Mouse (Mus musculus): ENCODE data around the gene 1700025G04Rik. TPM values are rescaled to one million over a fixed set of nuclear protein-coding genes. Genes with fewer than 3 reads are reported as not detected.

1700025G04Rik gene
- polyA plus RNA-seq, 1 experiment: 3.5 TPM

DNA sequence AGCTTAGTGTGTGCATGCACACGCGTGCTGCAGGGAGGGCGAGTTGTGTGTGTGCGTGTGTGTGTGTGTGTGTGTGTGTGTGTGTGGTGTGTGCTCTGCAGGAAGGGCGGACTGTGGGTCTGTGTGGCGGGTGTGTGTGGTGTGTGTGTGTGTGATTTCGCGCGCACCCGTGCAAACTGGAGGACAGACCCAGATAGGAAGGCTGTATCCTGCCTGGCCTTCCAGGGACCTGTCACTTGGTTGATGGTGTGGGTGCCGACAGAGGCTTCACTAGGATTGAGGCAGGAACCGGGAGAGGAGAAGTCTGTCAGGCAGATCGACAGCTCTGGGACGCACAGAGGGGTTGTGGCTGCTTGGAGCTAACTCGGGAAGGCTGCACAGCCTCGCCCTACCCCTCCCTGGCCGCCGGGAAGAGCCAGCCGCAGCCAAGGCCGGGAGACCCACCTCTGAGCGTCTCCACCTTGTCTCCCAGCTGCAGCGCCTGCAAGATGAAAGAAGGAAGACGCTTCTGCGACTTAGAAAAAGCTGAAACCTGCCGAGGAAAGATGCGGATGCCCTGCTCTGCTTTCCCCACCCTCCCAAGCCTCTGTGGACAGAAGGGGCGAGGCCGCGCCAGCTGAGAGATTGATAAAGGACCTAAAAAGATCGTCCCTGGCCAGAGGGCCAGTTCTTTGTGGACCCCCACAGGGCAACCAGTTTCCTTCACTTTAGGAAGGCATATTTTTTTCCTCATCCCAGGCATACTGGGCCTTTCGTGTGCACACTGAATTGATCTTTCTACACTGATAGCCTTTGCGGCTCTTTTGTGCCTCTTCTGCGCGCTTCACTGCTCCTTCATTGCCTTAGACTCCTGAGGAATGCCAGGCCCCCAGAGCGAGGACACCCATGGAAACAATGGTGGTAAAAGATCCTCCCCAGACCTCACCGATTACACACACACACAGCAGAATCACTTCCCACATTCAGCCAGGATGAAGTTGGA is 930 bp upstream of the 1700025G04Rik start:
- Histone ChIP-seq H3K4me1 (ENCODE audit: control insufficient read depth, insufficient read depth, low read length) (no peaks in the 10 kb centered on the region), H3K4me3 (replicated peaks; ENCODE audit: extremely low read depth, low read depth, low read length) (peak overlapping the region; percentile 94)
- DNase-seq: peak; percentile 42
- 12% methylated on average over 36 of the region's 36 CpGs for WGBS
- TF ChIP-seq CTCF (IDR thresholded peaks at IDR 0.05; ENCODE audit: insufficient read depth, low read length) (no peak), POLR2A (IDR thresholded peaks at IDR 0.05; ENCODE audit: borderline replicate concordance, extremely low read depth, low read depth, low read length) (no peak)

DNA sequence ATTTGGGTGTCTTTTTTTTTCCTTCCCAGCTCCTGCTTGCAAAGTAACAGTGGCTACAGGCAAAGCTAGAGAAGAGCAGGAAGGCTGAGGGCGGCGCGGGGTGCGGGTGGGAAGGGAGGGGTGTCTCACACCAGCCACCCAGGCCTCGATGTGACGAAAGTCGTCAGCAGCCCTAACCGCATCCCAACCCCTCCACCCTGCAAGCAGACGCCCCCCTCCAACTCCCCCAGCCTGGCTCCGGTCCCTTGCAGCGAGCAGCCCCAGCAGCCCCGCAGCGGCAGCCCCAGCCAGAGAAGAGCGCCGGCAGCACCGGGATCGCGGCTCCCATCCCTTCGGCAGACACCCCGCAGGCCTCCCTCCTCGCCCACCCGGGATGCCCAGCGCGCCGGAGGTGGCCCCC is 399 bp downstream of the 1700025G04Rik start:
- peak; percentile 37 for DNase-seq
- WGBS: under 1% methylated on average over 25 of the region's 25 CpGs
- no peak for TF ChIP-seq POLR2A (IDR thresholded peaks at IDR 0.05; ENCODE audit: borderline replicate concordance, extremely low read depth, low read depth, low read length)
- no peak for TF ChIP-seq CTCF (IDR thresholded peaks at IDR 0.05; ENCODE audit: insufficient read depth, low read length)
- H3K4me3 ChIP-seq (replicated peaks; ENCODE audit: extremely low read depth, low read depth, low read length): peak overlapping the region; percentile 94
- H3K4me1 ChIP-seq (ENCODE audit: control insufficient read depth, insufficient read depth, low read length): 0 out of 2 replicates have a peak, but pooled peaks cover 2% of the 10 kb centered on the region

DNA sequence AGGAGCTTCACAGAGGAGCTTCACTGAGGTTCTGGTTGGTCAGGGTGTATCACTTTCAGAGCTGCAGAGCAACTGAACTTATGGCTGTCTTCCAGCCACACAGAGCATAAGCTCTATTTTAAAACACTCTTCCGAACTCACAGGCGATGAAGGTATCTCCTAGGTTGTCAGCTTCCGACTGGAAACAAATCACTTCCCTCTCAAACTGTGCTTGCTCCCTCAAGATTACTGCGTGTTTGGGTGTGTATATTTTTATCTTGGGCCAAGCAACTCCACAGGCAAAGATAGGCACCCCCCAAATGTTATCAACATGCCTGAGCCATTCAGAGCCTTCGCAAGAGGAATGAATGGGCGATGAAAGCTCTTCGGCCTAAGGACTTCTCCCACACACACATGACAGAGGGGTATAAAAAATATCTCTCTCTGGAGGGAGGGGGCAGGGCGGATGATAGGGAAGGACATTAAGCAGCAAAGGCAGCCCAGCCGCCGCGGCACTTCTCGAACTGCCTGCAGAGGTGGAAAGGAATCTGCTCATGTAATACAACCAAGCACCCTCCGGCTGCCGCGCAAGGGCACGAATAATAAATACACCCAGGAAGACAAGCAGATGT is 1.0 kb downstream of the 1700025G04Rik start:
- no peak for TF ChIP-seq POLR2A (IDR thresholded peaks at IDR 0.05; ENCODE audit: borderline replicate concordance, extremely low read depth, low read depth, low read length)
- 4% methylated on average over 16 of the region's 16 CpGs for WGBS
- Histone ChIP-seq H3K4me1 (ENCODE audit: control insufficient read depth, insufficient read depth, low read length) (0 out of 2 replicates have a peak, but pooled peaks cover 2% of the 10 kb centered on the region), H3K4me3 (replicated peaks; ENCODE audit: extremely low read depth, low read depth, low read length) (peak overlapping the region; percentile 94)
- DNase-seq: peak; percentile 33

DNA sequence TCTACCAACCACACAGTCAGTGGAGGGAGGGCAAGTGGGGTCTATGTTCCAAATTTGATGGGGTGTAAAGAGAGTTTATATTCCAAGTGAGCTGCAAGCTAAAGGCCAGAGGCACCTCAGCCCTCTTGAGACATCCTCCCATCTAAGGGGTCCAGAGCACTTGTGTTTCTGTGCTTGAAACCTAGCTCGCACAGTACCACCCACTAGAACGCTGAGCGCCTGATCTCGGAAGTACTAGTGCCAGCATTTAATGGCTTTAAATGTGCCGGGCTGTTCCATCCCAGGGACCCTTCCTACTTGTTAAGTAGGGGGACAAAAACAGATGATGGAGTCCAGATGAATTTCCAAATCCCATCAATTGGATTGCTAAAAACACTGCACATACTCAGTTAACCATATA is 1.9 kb downstream of the 1700025G04Rik start:
- 0 out of 2 replicates have a peak, but pooled peaks cover 2% of the 10 kb centered on the region for H3K4me1 ChIP-seq (ENCODE audit: control insufficient read depth, insufficient read depth, low read length)
- H3K4me3 ChIP-seq (replicated peaks; ENCODE audit: extremely low read depth, low read depth, low read length): no peak overlapping the region
- WGBS: 90% methylated on average over 5 of the region's 5 CpGs
- no peak for DNase-seq
- no peak for TF ChIP-seq POLR2A (IDR thresholded peaks at IDR 0.05; ENCODE audit: borderline replicate concordance, extremely low read depth, low read depth, low read length)
- TF ChIP-seq CTCF (IDR thresholded peaks at IDR 0.05; ENCODE audit: insufficient read depth, low read length): no peak

DNA sequence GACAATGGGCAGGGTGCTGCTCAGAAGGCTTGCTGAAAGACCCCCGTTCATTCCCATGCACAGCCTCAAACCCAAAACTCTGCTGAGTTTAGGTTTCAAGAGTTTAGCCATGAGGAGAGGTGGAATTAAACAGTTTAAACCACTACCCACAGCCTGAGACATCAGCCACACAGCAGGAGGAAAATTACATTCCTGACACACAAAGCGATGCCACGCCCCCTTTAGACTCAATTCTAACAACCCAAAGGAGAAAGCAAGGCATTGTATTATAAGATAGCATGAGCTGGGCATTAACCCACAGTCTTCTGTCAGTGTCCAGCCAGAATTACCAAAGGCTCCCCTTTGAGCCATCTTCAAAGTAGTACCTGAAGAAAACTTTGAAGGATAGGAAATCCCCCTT is 3.0 kb downstream of the 1700025G04Rik start:
- no peak for DNase-seq
- WGBS: 83% methylated on average over 3 of the region's 3 CpGs
- H3K4me3 ChIP-seq (replicated peaks; ENCODE audit: extremely low read depth, low read depth, low read length): no peak overlapping the region
- 0 out of 2 replicates have a peak, but pooled peaks cover 2% of the 10 kb centered on the region for H3K4me1 ChIP-seq (ENCODE audit: control insufficient read depth, insufficient read depth, low read length)
- TF ChIP-seq POLR2A (IDR thresholded peaks at IDR 0.05; ENCODE audit: borderline replicate concordance, extremely low read depth, low read depth, low read length): no peak
- no peak for TF ChIP-seq CTCF (IDR thresholded peaks at IDR 0.05; ENCODE audit: insufficient read depth, low read length)

DNA sequence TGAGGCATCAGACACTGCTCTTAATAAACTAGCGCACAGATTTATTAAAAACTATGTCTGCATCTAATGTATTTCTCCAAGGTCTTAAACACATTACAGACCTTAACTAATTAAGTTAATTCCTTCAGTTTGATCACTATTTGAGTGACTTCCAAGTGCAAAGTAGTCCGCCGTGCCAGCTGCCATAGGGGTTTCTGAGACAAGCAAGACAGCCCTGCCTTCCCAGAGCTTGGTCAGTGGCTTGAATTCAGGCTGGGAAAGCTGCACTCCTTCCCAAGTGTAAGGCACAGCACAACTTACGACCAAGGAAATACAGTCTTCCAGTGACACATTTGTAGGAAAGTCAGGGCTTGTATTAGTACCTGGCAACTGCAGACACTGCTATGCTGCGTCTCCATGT is 4.4 kb downstream of the 1700025G04Rik start:
- DNase-seq: no peak
- Histone ChIP-seq H3K4me1 (ENCODE audit: control insufficient read depth, insufficient read depth, low read length) (0 out of 2 replicates have a peak, but pooled peaks cover 2% of the 10 kb centered on the region), H3K4me3 (replicated peaks; ENCODE audit: extremely low read depth, low read depth, low read length) (no peak overlapping the region)
- no peak for TF ChIP-seq CTCF (IDR thresholded peaks at IDR 0.05; ENCODE audit: insufficient read depth, low read length)
- WGBS: 85% methylated on average over 5 of the region's 5 CpGs

DNA sequence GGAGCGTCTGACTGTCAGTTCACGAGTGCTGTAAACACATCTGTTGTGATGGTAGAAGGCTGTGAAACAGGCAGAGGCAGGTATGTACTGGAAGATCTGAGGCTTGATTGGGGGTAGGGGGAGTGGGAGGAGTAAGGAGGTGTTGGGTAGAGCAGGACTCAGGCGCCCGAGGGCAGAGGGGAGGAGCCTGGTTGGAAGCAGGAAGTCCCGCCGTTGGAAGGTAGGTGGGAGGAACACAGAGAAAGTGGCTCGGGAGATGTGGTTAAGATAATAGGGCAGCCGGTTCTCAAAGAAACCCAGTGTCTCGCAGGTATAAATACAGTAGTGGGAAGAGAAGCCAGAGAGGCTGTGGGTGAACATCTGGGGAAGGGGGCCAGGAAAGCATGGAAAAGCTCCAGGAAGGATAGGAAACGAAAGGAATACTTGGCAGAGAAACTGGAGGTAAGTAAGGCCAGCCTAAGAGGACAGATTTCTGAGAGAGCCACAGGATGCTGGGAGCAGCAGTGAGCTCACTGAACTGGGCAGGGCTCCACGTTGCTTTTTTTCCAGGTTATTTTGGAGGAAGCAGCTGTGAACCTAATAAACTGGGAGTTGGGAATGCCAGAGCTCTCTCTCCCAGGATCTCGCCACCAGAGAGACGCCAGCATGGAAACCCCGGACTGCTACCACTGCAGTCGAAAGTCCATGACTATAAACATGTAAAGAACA is 5.1 kb downstream of the 1700025G04Rik start:
- Histone ChIP-seq H3K4me3 (replicated peaks; ENCODE audit: extremely low read depth, low read depth, low read length) (peak overlapping the region; percentile 46), H3K4me1 (ENCODE audit: control insufficient read depth, insufficient read depth, low read length) (0 out of 2 replicates have a peak, but pooled peaks cover 2% of the 10 kb centered on the region)
- TF ChIP-seq CTCF (IDR thresholded peaks at IDR 0.05; ENCODE audit: insufficient read depth, low read length) (no peak), POLR2A (IDR thresholded peaks at IDR 0.05; ENCODE audit: borderline replicate concordance, extremely low read depth, low read depth, low read length) (no peak)
- 18% methylated on average over 15 of the region's 15 CpGs for WGBS
- peak; percentile 31 for DNase-seq

DNA sequence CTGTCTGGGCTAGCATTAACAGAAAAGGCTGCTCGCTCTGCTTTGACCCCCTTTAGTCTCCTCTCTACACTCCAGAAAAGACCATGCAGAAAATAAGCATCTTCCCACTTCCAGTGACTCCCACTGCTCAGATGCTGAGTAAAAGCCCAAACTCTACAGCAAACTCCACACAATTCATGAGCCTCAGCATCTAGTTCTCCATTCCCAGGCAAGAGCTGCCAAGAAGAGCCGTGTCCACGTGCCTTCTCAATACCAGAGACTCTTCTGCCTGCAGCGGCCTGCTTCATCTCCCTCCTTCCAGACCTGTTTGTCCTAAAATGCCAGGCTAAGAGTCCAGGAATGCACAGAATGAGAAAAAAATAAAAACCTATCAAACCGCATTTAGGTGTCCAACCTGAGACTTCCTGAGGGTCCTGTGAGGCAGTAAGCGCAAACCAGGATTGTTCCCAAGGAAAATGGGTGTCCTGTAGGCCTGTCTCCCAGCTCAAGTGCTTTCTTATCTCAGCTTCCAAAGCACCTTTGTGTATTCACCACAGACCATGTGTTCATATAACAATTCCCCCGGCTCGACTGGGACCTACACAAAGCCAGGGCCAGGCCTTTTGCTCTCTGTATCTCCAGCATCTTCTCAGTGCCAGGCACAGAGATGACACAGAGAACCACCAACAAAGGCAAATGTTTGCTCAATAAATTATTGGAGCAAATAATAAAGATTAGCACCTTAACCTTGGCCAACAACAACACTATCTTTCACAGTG is 7.8 kb downstream of the 1700025G04Rik start:
- DNase-seq: no peak
- WGBS: 78% methylated on average over 8 of the region's 8 CpGs
- TF ChIP-seq CTCF (IDR thresholded peaks at IDR 0.05; ENCODE audit: insufficient read depth, low read length) (no peak), POLR2A (IDR thresholded peaks at IDR 0.05; ENCODE audit: borderline replicate concordance, extremely low read depth, low read depth, low read length) (no peak)
- Histone ChIP-seq H3K4me3 (replicated peaks; ENCODE audit: extremely low read depth, low read depth, low read length) (no peak overlapping the region), H3K4me1 (ENCODE audit: control insufficient read depth, insufficient read depth, low read length) (0 out of 2 replicates have a peak, but pooled peaks cover 2% of the 10 kb centered on the region)
